Mouse (Mus musculus) adrenal gland, adult 8-10 months (tissue): ENCODE data around the gene Gm49380. TPM values are rescaled to one million over a fixed set of nuclear protein-coding genes. Genes with fewer than 3 reads are reported as not detected.

ENCODE experiments used
- DNase-seq: peaks from one replicate; pipeline ENCODE4 v3.0.0; 2022
- total RNA-seq, 4 experiments: library from RNA; stranded (reverse); gene quantifications; 2 replicates each; pipeline ENCODE4 v1.2.4; 2022

Gm49380 gene
- 1 to 10 TPM in 1 of 4 experiments, under 1 TPM in 3; 0.20 to 1.1 (median 0.93) TPM for total RNA-seq

- peak; percentile 96 for DNase-seq
Measured at GRCm38 (mm10) chr9:44113105-44113789, at the start of gene Gm49380, which contains the start of gene Rnf26. TSS of gene Gm49380 (minus strand) at chr9:44113500. TSS of gene Rnf26 (minus strand) at chr9:44113517.

DNA sequence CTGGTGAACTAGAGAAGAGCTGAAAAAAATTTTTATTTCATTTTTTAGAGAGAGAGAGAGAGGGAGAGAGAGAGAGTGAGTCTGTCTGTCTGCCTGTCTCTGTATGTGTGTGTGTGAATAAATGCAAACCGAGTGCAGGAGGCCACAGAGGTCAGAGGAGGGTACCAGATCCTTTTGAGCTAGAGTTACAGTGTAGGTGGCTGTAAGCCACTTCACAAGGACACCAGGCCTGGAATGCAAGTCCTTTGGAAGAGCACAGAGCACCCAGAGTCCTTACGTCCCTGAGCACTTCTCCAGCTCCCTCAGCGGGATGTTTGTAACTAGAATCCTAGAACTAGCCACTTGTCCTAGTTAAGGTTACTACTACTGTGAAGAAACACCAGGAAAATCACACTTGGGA lies 46.6 kb upstream of the Gm49380 start:
- no peak for DNase-seq

GRCm38 (mm10) chr9:44147290-44147689 lies 34.0 kb upstream of the Gm49380 start:
- no peak for DNase-seq

GRCm38 (mm10) chr9:44144718-44145060 lies 31.4 kb upstream of the Gm49380 start:
- no peak for DNase-seq

- DNase-seq, result no peak
Measured at GRCm38 (mm10) chr9:44144023-44144717, 30.9 kb upstream of the Gm49380 start.

DNA sequence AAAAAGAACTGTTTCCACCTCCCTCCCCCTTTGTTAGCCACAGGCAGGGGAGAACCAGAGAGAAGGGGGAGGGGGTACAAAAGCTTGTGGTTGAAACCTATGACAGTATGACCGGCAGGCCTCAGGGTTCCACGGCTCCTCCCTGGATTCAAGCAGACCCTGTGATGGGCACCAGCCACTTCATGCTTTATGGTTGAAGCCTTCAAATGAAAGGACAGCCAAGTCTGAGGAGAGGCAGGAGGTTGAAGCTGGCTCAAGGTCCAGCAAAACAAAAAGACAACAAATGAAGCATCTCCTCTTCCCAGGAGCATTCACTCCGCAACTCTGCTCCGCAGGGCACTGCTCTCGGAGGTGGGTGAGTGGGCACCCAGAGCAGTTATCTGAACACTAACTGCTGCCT lies 30.1 kb upstream of the Gm49380 start:
- DNase-seq, result no peak

DNA sequence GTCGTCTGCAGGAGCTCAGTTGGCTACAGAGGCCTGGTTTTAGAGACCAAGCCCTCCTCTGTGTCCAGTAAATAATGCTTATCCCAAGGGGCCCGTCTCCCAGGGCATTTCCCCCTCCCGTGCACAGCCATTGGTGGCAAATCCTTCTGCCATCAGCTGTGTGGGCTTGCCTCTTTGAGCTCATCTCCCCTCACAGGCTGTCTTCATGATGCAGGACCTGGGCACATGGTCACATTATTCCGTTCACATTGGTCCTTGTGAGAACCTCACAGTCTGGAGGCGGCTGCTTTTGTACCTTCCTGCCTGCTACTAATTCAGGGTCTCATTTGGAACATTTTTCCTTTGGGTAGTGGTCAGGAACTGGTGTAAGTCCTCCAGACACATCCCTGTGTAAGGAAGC lies 28.7 kb upstream of the Gm49380 start:
- DNase-seq, result no peak

DNA sequence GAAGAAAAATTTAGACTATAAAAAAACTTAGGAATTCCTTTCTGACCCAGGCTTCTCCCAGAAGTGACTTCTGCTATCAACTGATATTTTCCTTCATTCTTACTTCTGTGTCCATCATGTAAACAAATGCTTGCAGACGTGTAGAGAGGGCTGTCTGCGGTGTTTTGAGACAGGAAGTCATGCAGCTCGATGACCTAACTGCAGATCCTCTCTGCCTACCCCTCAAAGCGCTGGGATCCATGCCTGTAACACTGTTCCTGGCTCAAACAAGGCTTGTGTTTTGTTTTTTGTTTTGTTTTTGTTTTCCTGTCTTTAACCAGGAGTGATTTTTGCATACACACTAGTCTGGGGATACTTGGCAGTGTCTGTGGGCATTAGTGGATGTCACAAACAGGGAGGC lies 24.5 kb upstream of the Gm49380 start:
- no peak for DNase-seq

GRCm38 (mm10) chr9:44135731-44136411 lies 22.6 kb upstream of the Gm49380 start:
- no peak for DNase-seq

GRCm38 (mm10) chr9:44134851-44135730 lies 21.8 kb upstream of the Gm49380 start:
- DNase-seq, result peak; percentile 51

GRCm38 (mm10) chr9:44134101-44134850 lies 21.0 kb upstream of the Gm49380 start, which contains the start of gene Mcam:
TSS of gene Mcam (plus strand) at chr9:44134469.
- peak; percentile 63 for DNase-seq

DNA sequence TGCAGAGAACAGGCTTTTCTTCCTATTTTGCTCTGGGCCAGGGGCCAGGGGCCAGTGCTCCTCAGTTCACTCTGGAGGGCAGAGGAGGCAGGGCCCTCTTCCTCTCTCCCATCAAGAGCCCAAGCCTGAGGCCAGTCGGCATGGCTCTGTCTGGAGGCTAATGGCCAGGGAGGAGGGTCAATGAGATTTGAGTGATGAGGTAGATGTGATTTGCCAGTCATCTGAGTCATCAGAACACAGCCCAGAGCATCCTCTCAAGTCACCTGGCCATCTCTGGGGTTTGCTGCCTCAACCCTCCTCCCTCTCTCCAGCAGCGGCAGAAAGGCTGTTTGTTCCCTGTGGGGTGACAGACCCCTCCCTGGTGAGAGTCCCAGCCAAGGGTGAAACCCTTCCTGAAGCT lies 20.0 kb upstream of the Gm49380 start:
- DNase-seq, result no peak

- no peak for DNase-seq
Measured at GRCm38 (mm10) chr9:44132200-44132599, 18.9 kb upstream of the Gm49380 start.

DNA sequence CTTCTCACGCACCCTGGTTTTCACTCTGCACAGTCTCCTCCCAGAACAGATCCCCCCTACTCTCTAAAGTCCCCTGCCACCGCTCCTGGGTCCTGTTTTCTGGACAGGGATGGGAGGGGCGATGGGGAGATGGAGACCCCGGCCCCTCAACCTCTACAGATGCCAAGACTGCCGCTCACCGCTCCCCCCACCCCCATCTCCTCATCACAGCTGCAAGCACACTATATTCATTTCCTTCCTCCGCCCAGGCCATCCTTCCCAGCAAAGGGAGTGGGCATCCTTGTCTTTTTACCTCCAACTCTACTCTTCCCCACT lies 17.9 kb upstream of the Gm49380 start:
- DNase-seq, result no peak

DNA sequence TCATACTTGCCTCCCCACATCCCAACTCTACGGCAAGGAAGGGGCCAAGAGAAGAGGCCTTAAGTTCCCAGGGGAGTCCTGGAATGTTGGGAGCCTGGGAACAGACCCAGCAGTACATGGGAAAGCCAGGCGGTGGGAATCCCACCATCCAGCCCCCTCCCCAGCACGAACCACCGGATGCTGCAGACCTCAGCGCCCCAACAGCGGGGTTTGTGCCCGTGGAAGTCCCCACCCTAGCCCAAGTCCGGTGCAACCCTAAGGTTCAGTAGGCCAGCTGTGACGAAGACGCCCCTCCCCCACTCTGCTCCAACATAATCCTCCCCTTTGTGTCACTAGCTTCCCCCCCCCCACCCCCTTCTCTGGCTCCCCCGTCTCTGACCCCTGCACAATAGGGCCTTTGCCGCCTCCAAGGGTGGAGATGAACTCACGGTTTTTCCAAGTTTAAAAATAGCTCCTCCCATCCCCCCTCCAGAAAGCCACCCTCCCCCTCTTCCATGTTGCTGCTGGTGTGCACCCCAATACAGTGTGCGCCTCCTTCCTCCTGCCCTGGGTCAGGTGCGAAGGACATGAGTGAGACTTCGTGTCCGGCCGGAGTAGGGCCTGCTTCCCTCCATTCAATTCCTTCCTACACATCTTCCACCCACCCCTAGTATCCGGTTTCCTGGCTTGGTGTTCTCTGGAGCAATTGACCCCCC lies 17.4 kb upstream of the Gm49380 start:
- no peak for DNase-seq

DNA sequence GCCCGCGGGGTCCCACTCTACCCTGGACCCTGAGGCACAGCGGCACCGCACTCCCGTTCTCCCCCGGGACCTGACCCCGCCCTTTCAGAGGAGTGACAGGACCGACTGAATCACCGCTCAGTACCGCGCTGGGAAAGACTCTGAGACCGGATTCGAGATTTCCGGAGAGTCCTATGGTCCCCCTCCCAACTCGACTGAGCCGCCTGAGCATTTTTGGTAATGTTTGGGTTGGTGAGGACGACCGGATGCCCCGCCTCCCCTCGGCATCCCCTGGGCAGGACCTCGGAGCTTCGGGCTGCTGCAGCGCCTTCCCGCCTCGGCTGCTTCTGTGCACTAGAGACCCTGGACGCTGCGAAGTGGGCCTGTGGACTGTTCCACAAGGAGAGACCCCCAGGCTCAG lies 16.7 kb upstream of the Gm49380 start:
- DNase-seq, result peak; percentile 74

DNA sequence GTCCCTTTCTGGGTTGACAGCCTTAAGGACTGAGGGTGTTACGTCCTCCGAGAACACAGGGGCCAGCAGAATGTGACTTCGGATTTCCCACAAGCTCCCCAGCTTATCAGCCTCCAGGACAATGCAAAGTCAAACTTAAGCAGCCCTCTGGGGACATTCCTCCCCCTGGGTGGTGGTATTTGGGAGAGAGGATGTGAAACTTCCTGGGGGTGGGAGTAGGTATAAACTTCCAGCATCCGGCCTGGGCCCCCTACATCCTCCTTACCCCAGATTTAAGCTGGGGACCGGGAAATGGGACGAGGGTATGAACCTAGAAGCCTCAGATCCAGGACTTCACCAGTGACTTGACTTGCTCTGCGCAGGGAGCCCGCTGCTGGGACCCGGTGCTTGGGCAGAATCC lies 16.3 kb upstream of the Gm49380 start:
- DNase-seq, result no peak

DNA sequence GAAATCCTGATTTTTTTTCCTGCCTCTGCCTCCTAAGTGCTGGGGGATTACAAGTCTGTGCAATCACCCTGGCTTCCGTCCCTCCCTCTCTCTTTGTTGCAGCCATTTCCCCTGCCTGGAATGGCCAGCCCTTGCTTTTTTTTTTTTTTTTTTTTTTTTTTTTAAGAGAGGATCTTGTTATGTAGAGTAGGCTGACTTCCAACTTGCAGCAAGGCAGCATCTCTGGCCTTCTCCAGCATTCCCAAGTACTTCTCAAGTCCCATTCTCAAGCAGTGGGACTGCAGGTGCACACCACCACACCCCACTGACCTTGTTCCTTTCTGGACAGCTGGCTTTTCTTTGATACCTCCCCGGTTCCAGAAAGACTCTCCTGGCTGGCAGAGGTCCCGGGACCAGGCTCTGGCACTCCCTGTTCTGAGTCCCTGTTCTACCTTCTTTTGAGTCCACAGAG lies 14.1 kb upstream of the Gm49380 start:
- no peak for DNase-seq

GRCm38 (mm10) chr9:44126746-44127145 lies 13.4 kb upstream of the Gm49380 start:
- DNase-seq, result no peak

- DNase-seq, result peak; percentile 75
Measured at GRCm38 (mm10) chr9:44125546-44126428, 12.5 kb upstream of the Gm49380 start.
